In the genomic region with DNA sequence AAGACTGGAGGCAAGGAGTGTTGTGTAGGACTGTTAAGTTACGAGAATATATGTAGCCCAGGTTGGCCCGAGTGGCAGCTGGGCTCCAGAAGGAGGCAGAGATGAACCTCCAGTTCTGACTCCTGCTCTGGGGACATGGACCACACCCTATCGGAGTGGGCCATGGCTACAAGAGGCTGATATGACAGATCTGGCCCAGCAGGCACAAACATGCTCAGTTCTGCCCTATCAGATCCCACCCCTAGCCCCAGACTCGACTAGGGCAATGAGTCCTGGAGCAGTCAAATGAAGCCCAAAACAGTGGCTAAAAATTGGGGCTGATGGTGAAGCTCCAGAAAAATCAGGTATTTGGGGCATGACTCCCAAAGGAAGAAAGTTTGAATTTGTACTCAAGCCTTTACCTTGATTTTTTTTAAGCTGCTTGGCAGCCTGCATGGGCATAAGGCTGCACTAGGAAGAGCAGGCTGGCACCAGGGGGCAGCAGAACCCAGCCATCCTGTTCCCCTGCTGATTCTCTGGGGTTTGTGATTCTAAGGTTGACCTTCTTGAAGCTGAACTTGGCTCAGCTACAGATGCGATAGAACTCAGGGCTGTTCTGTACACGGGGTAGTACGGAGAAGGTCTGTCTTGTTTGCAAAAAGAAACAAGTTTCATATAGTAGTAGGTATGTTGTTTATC, we compare ENCODE assay signal across 9 mouse cellular contexts. TPM values are rescaled to one million over a fixed set of nuclear protein-coding genes. Genes with fewer than 3 reads are reported as not detected.
A peak's percentile ranks its signal among the peaks of the same experiment; 100 is the strongest.
DNase-seq lines count a peak whose midpoint lies in the region; ATAC-seq and TF ChIP-seq lines count a peak whose summit lies in the region.
"Had no signal": no experiment of that assay in that cellular context is flagged by ENCODE, and none has a peak within 500 bp of the region (broad histone marks: within the 10 kb centered on the region; RNA-seq: fewer than 3 reads in every experiment).

No protein-coding gene starts in this region.

- no peaks in the 10 kb centered on the region for H3K79me2 ChIP-seq in liver, adult 2 months (ENCODE audit: control insufficient read depth, insufficient read depth, low read length)

- no peaks in the 10 kb centered on the region for H3K36me3 ChIP-seq in midbrain, embryonic 14.5 days (ENCODE audit: control insufficient read depth, insufficient read depth, low read length)
- H3K36me3 ChIP-seq in midbrain, embryonic 13.5 days: peaks cover 3% of the 10 kb centered on the region; the same call in 1 of the 2 replicates
- H3K36me3 ChIP-seq in hindbrain, postnatal 0 days (ENCODE audit: insufficient read depth, low read length): no peaks in the 10 kb centered on the region
- no peaks in the 10 kb centered on the region for H3K36me3 ChIP-seq in liver, adult 2 months (ENCODE audit: control insufficient read depth, insufficient read depth, low read length)
- H3K36me3 ChIP-seq in midbrain, embryonic 15.5 days (replicated peaks): no peaks in the 10 kb centered on the region

- no peak overlapping the region for H3K9ac ChIP-seq in midbrain, embryonic 14.5 days (replicated peaks; ENCODE audit: low read length)
- H3K9ac ChIP-seq in midbrain, embryonic 13.5 days (replicated peaks): no peak overlapping the region
- H3K9ac ChIP-seq in hindbrain, postnatal 0 days (replicated peaks; ENCODE audit: low read length): no peak overlapping the region
- no peak overlapping the region for H3K9ac ChIP-seq in liver, adult 2 months (ENCODE audit: low read depth, low read length)
- H3K9ac ChIP-seq in midbrain, embryonic 15.5 days: no peak overlapping the region

- peaks cover 44% of the 10 kb centered on the region for H3K4me1 ChIP-seq in midbrain, embryonic 14.5 days (ENCODE audit: control insufficient read depth, insufficient read depth, low read length)
- peaks cover 62% of the 10 kb centered on the region for H3K4me1 ChIP-seq in midbrain, embryonic 13.5 days (replicated peaks)
- peaks cover 23% of the 10 kb centered on the region for H3K4me1 ChIP-seq in hindbrain, postnatal 0 days (ENCODE audit: insufficient read depth, low read length)
- H3K4me1 ChIP-seq in liver, adult 2 months (ENCODE audit: control insufficient read depth, insufficient read depth, low read length): 0 out of 2 replicates have a peak, but pooled peaks cover 4% of the 10 kb centered on the region
- H3K4me1 ChIP-seq in midbrain, embryonic 15.5 days: peaks cover 52% of the 10 kb centered on the region

- peak; percentile 72 for DNase-seq in midbrain, embryonic 14.5 days
- DNase-seq in T-cell, adult 2 months (ENCODE audit: low spot score): peak; percentile 50
- DNase-seq in cerebellum, postnatal 14 days: peak; percentile 59 to 68
- peak; percentile 74 for DNase-seq in hindbrain, postnatal 0 days (ENCODE audit: low spot score)
- peak; percentile 25 for DNase-seq in liver, adult 2 months (ENCODE audit: extremely low read depth, low read depth, low spot score)
- DNase-seq in right cerebral cortex, postnatal 25 days: peak; percentile 48

- TF ChIP-seq POLR2A in liver, adult 2 months (IDR thresholded peaks at IDR 0.05; ENCODE audit: extremely low read depth, insufficient read depth, low read length): no peak

- H3K4me2 ChIP-seq in midbrain, embryonic 14.5 days (ENCODE audit: low read length): 0 out of 2 replicates have a peak overlapping the region, but pooled peaks have one; percentile 2
- no peak overlapping the region; the same call in 1 of the 2 replicates for H3K4me2 ChIP-seq in midbrain, embryonic 13.5 days (replicated peaks)
- H3K4me2 ChIP-seq in hindbrain, postnatal 0 days (ENCODE audit: low read depth, low read length): no peak overlapping the region
- H3K4me2 ChIP-seq in midbrain, embryonic 15.5 days: no peak overlapping the region

- no peak for ATAC-seq in midbrain, embryonic 14.5 days (ENCODE audit: low FRiP score, low TSS enrichment)
- no peak for ATAC-seq in midbrain, embryonic 13.5 days
- no peak for ATAC-seq in hindbrain, postnatal 0 days
- no peak for ATAC-seq in midbrain, embryonic 15.5 days (replicated peaks)

- H3K9me3 ChIP-seq in midbrain, embryonic 14.5 days (ENCODE audit: control insufficient read depth, low read length): no peaks in the 10 kb centered on the region
- no peaks in the 10 kb centered on the region for H3K9me3 ChIP-seq in midbrain, embryonic 13.5 days
- H3K9me3 ChIP-seq in hindbrain, postnatal 0 days (ENCODE audit: low read length): no peaks in the 10 kb centered on the region
- H3K9me3 ChIP-seq in midbrain, embryonic 15.5 days: no peaks in the 10 kb centered on the region

- WGBS in midbrain, embryonic 14.5 days: 80% methylated on average over 7 of the region's 7 CpGs
- 83% methylated on average over 7 of the region's 7 CpGs for WGBS in midbrain, embryonic 13.5 days
- 68% methylated on average over 7 of the region's 7 CpGs for WGBS in hindbrain, postnatal 0 days
- 59% methylated on average over 7 of the region's 7 CpGs for WGBS in liver, adult 2 months
- 81% methylated on average over 7 of the region's 7 CpGs for WGBS in midbrain, embryonic 15.5 days

- TF ChIP-seq CTCF in hindbrain, postnatal 0 days (IDR thresholded peaks at IDR 0.05; ENCODE audit: low read depth): peak; percentile 76
- peak; percentile 87 for TF ChIP-seq CTCF in liver, adult 2 months (IDR thresholded peaks at IDR 0.05; ENCODE audit: low read depth, low read length)

- H3K4me3 ChIP-seq in midbrain, embryonic 14.5 days (replicated peaks; ENCODE audit: low read depth, low read length): no peak overlapping the region
- no peak overlapping the region for H3K4me3 ChIP-seq in midbrain, embryonic 13.5 days (replicated peaks)
- H3K4me3 ChIP-seq in hindbrain, postnatal 0 days (ENCODE audit: low read length): no peak overlapping the region
- H3K4me3 ChIP-seq in liver, adult 2 months (ENCODE audit: insufficient read depth, low read depth, low read length): no peak overlapping the region
- no peak overlapping the region for H3K4me3 ChIP-seq in midbrain, embryonic 15.5 days

- H3K27me3 ChIP-seq in midbrain, embryonic 14.5 days (ENCODE audit: control insufficient read depth, insufficient read depth, low read length): no peaks in the 10 kb centered on the region
- H3K27me3 ChIP-seq in midbrain, embryonic 13.5 days: no peaks in the 10 kb centered on the region
- no peaks in the 10 kb centered on the region for H3K27me3 ChIP-seq in hindbrain, postnatal 0 days (ENCODE audit: insufficient read depth, low read length)
- peaks cover 16% of the 10 kb centered on the region for H3K27me3 ChIP-seq in liver, adult 2 months (ENCODE audit: control insufficient read depth, insufficient read depth, low read length)
- H3K27me3 ChIP-seq in midbrain, embryonic 15.5 days (replicated peaks): no peaks in the 10 kb centered on the region

- H3K27ac ChIP-seq in midbrain, embryonic 14.5 days (replicated peaks; ENCODE audit: low read depth, low read length): no peak overlapping the region
- H3K27ac ChIP-seq in midbrain, embryonic 13.5 days: no peak overlapping the region
- no peak overlapping the region for H3K27ac ChIP-seq in hindbrain, postnatal 0 days
- no peak overlapping the region for H3K27ac ChIP-seq in liver, adult 2 months (replicated peaks; ENCODE audit: insufficient read depth, low read depth, low read length)
- H3K27ac ChIP-seq in midbrain, embryonic 15.5 days: no peak overlapping the region
- H3K27ac ChIP-seq: macrophage had no signal

RNA-seq across cellular contexts. Expression of gene Acsl6, which starts 3.7 kb away (rescaled TPM):
- 38.4 and 40.9 TPM in 2 replicates for polyA plus RNA-seq in midbrain, embryonic 14.5 days (2014; fragmentation: Nextera tagmentation; extraction: Ambion mirVana)
- polyA plus RNA-seq in midbrain, embryonic 13.5 days (2015; fragmentation: Nextera tagmentation; extraction: Ambion mirVana): 35.1 and 36.1 TPM in 2 replicates
- total RNA-seq in hindbrain, postnatal 0 days (2014; rRNA removed): 74.4 and 76.9 TPM in 2 replicates
- 58.2 and 60.1 TPM in 2 replicates for polyA plus RNA-seq in hindbrain, postnatal 0 days (2015; fragmentation: Nextera tagmentation; extraction: Ambion mirVana)
- under 0.01 and 0.47 TPM in 2 replicates for total RNA-seq in liver, adult 2 months (2014; rRNA removed)
- polyA plus RNA-seq in liver, adult 2 months (2012; rRNA removed): not detected in 2 replicates
- 42.7 and 44.0 TPM in 2 replicates for polyA plus RNA-seq in midbrain, embryonic 15.5 days (2015; fragmentation: Nextera tagmentation; extraction: Ambion mirVana)
- polyA plus RNA-seq: macrophage had no signal

RNA-seq across cellular contexts. Expression of gene Il3, which starts 40.2 kb away (rescaled TPM):
- polyA plus RNA-seq in midbrain, embryonic 14.5 days (2014; fragmentation: Nextera tagmentation; extraction: Ambion mirVana): not detected in 2 replicates
- polyA plus RNA-seq in midbrain, embryonic 13.5 days (2015; fragmentation: Nextera tagmentation; extraction: Ambion mirVana): not detected in 2 replicates
- not detected in 2 replicates for total RNA-seq in hindbrain, postnatal 0 days (2014; rRNA removed)
- not detected in 2 replicates for polyA plus RNA-seq in hindbrain, postnatal 0 days (2015; fragmentation: Nextera tagmentation; extraction: Ambion mirVana)
- not detected in 2 replicates for total RNA-seq in liver, adult 2 months (2014; rRNA removed)
- polyA plus RNA-seq in liver, adult 2 months (2012; rRNA removed): not detected in 2 replicates
- not detected in 2 replicates for polyA plus RNA-seq in midbrain, embryonic 15.5 days (2015; fragmentation: Nextera tagmentation; extraction: Ambion mirVana)
- polyA plus RNA-seq: macrophage had no signal

RNA-seq across cellular contexts. Expression of gene Csf2, which starts 57.8 kb away (rescaled TPM):
- not detected in 2 replicates for polyA plus RNA-seq in midbrain, embryonic 14.5 days (2014; fragmentation: Nextera tagmentation; extraction: Ambion mirVana)
- polyA plus RNA-seq in midbrain, embryonic 13.5 days (2015; fragmentation: Nextera tagmentation; extraction: Ambion mirVana): not detected in 2 replicates
- total RNA-seq in hindbrain, postnatal 0 days (2014; rRNA removed): not detected in 2 replicates
- polyA plus RNA-seq in hindbrain, postnatal 0 days (2015; fragmentation: Nextera tagmentation; extraction: Ambion mirVana): not detected in 2 replicates
- total RNA-seq in liver, adult 2 months (2014; rRNA removed): 0.34 TPM in 1 of 2 replicates, not detected in the other
- not detected in 2 replicates for polyA plus RNA-seq in liver, adult 2 months (2012; rRNA removed)
- polyA plus RNA-seq in midbrain, embryonic 15.5 days (2015; fragmentation: Nextera tagmentation; extraction: Ambion mirVana): not detected in 2 replicates
- polyA plus RNA-seq: macrophage had no signal

Comparison
In these comparisons a context has a peak if more than half of its experiments do, and no peak if none do; other contexts are left out.
1. RNA of gene Acsl6, which starts 3.7 kb away (polyA plus RNA-seq): 58.2 to 60.1 TPM in hindbrain, postnatal 0 days, 42.7 to 44.0 TPM in midbrain, embryonic 15.5 days, 38.4 to 40.9 TPM in midbrain, embryonic 14.5 days and 35.1 to 36.1 TPM in midbrain, embryonic 13.5 days; not detected in liver, adult 2 months; every median in the first group is over 10 times any median in the second.
2. Peak in every context shown above with its lines, with median percentiles within 50 percentile points of each other: DNase-seq.